Mouse (Mus musculus) heart, embryonic 15.5 days (tissue): ENCODE results near the gene Erbb4. TPM values are rescaled to one million over a fixed set of nuclear protein-coding genes. Genes with fewer than 3 reads are reported as not detected.

Experiments used
- ATAC-seq: fragments of 200-750 bp; cut with Nextera tagmentation; replicated peaks from 2 replicates; pipeline ENCODE4 v1.8.0; 2017; ENCODE audit warnings: low read depth, moderate TSS enrichment; ENCODE audit not compliant: insufficient number of reproducible peaks, insufficient read depth, low FRiP score
- H3K27ac ChIP-seq: fragments of 300-500 bp; sonication (generic); 2 replicates; pipeline ENCODE4 v1.5.1; 2015; ENCODE audit warnings: mild to moderate bottlenecking, inconsistent platforms
- H3K27me3 ChIP-seq: fragments of 300-500 bp; sonication (generic); 2 replicates; pipeline ENCODE4 v1.6.1; 2015; ENCODE audit warnings: inconsistent platforms
- H3K36me3 ChIP-seq: fragments of 300-500 bp; sonication (generic); 2 replicates; pipeline ENCODE4 v1.6.1; 2015; ENCODE audit warnings: mild to moderate bottlenecking, inconsistent platforms
- H3K4me1 ChIP-seq: fragments of 300-500 bp; sonication (generic); replicated peaks from 2 replicates; pipeline ENCODE4 v1.6.1; 2015; ENCODE audit warnings: inconsistent platforms
- H3K4me2 ChIP-seq: fragments of 300-500 bp; sonication (generic); 2 replicates; pipeline ENCODE4 v1.6.1; 2015; ENCODE audit warnings: inconsistent platforms, mild to moderate bottlenecking, moderate library complexity
- H3K4me3 ChIP-seq: fragments of 300-500 bp; sonication (generic); 2 replicates; pipeline ENCODE4 v1.5.1; 2015; ENCODE audit warnings: mild to moderate bottlenecking, inconsistent platforms
- H3K9ac ChIP-seq: fragments of 300-500 bp; sonication (generic); 2 replicates; pipeline ENCODE4 v1.6.1; 2015; ENCODE audit warnings: mild to moderate bottlenecking, inconsistent platforms
- H3K9me3 ChIP-seq: fragments of 300-500 bp; sonication (generic); replicated peaks from 2 replicates; pipeline ENCODE4 v1.6.1; 2016; ENCODE audit warnings: inconsistent platforms
- WGBS: fragments of 180-500 bp; shearing (Covaris S2); methylation state at CpG from one replicate; pipeline ENCODE4 v1.1.7; 2015; ENCODE audit warnings: mixed read lengths; 5-methylcytosine and 5-hydroxymethylcytosine counted together
- polyA plus RNA-seq: library from polyadenylated mRNA; unstranded; fragments of >200 nt; fragmentation: Nextera tagmentation; extraction: Ambion mirVana; gene quantifications from 2 replicates; pipeline ENCODE4 v1.2.1, GENCODE M21; 2015

Erbb4 gene
- polyA plus RNA-seq, 1 experiment from 2014 or later: 6.6 TPM

DNA sequence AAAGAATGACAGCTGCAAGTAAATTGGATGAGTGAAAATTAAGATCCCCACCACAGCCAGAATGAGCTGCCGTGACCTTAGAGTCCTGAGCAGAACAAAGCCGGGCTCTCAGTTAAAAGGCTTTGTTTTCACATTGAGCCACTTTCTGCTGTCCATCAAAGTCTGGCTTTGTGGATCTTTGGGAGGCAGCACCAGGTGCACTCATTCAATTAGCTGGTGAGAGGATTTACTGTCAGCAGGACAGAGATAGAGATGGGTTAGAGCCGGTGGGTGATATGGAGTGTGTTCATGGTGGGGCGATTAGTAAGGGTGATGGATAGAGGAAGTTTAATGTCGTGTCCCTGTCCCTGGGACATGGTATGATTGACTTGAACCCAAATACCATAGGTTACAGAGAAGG, 1060.7 kb downstream of the Erbb4 start:
- no peak overlapping the region for H3K9ac ChIP-seq
- no peaks in the 10 kb centered on the region for H3K27me3 ChIP-seq
- no peaks in the 10 kb centered on the region for H3K9me3 ChIP-seq
- no peak for ATAC-seq
- no peaks in the 10 kb centered on the region for H3K36me3 ChIP-seq
- H3K27ac ChIP-seq: no peak overlapping the region
- WGBS: 11% methylated on average over 5 of the region's 5 CpGs
- H3K4me3 ChIP-seq: peak overlapping the region; percentile 46
- peak overlapping the region; percentile 57 for H3K4me2 ChIP-seq
- 0 out of 2 replicates have a peak, but pooled peaks cover 5% of the 10 kb centered on the region for H3K4me1 ChIP-seq

DNA sequence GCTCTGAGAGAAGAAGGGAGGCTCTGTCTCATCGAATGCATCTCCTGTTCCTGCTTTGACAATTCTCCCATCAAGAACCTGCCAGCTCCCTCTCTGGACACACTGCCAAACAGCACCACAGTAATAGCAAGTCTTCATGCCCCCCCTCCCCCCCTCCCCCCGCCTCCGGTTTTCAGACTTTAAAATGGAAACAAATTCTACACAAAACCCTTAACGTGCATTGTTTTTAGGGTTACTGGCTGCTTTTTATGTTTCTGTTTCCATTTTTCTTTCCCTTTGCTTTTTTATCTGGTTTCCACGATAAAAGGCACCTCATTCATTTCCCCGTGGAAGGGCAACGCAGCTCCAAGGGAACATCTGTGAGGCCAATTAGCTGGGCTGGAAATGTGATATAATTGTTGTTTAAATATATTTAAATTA, 1061.3 kb downstream of the Erbb4 start:
- Histone ChIP-seq H3K9me3 (no peaks in the 10 kb centered on the region), H3K4me2 (peak overlapping the region; percentile 57), H3K4me3 (peak overlapping the region; percentile 46), H3K27me3 (no peaks in the 10 kb centered on the region), H3K36me3 (no peaks in the 10 kb centered on the region), H3K9ac (no peak overlapping the region), H3K27ac (no peak overlapping the region), H3K4me1 (0 out of 2 replicates have a peak, but pooled peaks cover 5% of the 10 kb centered on the region)
- WGBS: 9% methylated on average over 7 of the region's 7 CpGs
- ATAC-seq: no peak

DNA sequence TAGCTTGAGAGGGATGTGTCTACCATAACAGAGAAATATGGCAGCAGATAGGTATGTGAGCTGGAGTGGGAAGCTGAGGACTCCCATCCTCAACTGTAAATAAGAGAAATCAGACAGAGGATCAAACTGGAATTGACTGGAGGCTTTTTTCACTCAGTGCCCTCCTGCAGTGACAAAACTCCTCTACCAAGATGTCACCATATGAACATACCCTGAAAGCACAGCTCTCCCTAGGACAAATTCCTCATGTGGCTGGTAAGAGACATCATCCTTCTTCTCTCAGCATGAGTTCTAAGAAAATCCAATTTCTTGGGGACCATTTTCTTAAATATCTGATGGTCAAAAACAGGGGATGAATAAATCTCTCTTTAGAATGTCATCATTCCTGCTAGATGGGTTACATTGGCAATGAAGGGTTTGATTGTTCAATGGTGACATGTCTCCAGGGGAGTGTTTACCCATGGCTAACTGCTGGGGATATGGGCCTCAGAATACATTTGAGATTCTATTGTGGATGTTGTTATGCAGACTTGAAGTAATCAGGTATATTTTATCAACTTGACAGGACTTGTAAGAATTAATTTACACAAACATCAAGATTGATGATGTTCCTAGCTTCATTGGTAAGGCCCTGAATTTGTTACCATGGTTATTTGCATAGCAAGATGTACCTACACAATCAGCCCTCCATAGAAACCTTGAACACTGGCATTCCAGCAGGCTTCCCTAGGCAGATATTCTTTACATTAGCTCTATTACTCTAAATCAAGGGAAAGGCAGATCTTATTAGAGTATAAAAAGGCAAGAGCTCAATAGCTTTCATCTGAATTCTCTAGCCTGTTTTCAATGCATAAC, 1083.5 kb downstream of the Erbb4 start:
- H3K4me1 ChIP-seq: no peaks in the 10 kb centered on the region
- H3K27ac ChIP-seq: no peak overlapping the region
- no peaks in the 10 kb centered on the region for H3K9me3 ChIP-seq
- ATAC-seq: no peak
- no peak overlapping the region for H3K4me3 ChIP-seq
- H3K9ac ChIP-seq: no peak overlapping the region
- H3K4me2 ChIP-seq: no peak overlapping the region
- H3K36me3 ChIP-seq: no peaks in the 10 kb centered on the region
- no peaks in the 10 kb centered on the region for H3K27me3 ChIP-seq

DNA sequence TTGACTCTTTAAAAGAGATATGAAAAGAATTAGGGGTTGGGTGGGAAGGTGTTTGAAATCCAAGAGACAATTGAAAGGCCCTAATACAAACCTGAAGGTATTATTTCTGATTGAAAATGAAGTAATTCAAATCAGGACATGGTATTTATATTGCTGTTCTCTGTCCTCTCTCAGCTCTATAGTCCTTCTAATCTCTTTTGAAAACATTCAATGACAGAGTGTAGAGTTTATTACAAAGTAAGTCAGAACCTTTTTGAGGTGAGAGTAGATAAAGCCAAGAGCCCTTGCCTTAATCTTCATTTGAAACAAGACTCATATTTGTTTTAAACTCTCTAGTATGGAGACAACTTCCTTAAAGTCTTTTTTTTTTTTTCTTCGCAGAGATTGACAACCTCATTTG, 1087.8 kb downstream of the Erbb4 start:
- no peak overlapping the region for H3K4me3 ChIP-seq
- no peaks in the 10 kb centered on the region for H3K9me3 ChIP-seq
- no peak for ATAC-seq
- no peak overlapping the region for H3K27ac ChIP-seq
- H3K27me3 ChIP-seq: no peaks in the 10 kb centered on the region
- no peaks in the 10 kb centered on the region for H3K36me3 ChIP-seq
- H3K9ac ChIP-seq: no peak overlapping the region
- WGBS: 69% methylated on average over 1 of the region's 1 CpGs
- no peak overlapping the region for H3K4me2 ChIP-seq
- H3K4me1 ChIP-seq: no peaks in the 10 kb centered on the region

DNA sequence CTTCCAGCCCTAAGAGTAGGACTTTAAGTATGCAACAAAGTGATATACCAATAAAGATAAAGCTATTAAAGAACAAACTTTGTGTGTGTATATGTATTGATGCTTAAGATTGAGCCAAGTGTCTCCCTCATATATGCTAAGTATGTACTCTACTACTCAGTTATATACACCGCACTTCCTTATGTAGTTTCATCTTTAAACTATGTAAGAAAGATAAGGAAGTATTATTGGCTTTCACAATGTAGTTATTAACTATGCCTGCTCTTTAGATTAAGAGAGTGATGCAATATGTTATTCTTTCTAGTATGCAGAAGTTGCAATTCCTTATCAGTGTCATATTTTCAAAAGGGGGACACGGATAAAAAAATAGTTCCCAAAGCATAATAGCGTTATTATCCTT, 1088.2 kb downstream of the Erbb4 start:
- no peaks in the 10 kb centered on the region for H3K27me3 ChIP-seq
- H3K4me3 ChIP-seq: no peak overlapping the region
- no peak for ATAC-seq
- no peak overlapping the region for H3K27ac ChIP-seq
- no peaks in the 10 kb centered on the region for H3K4me1 ChIP-seq
- H3K9me3 ChIP-seq: no peaks in the 10 kb centered on the region
- 62% methylated on average over 3 of the region's 3 CpGs for WGBS
- H3K36me3 ChIP-seq: no peaks in the 10 kb centered on the region
- H3K9ac ChIP-seq: no peak overlapping the region
- no peak overlapping the region for H3K4me2 ChIP-seq
